Mouse (Mus musculus) forebrain, embryonic 12.5 days (tissue): Measurements from ENCODE around the gene Mrpl4. TPM values are rescaled to one million over a fixed set of nuclear protein-coding genes. Genes with fewer than 3 reads are reported as not detected.
"Not testable (repeated sequence)": the region's sequence is repeated elsewhere in the genome, so short reads cannot be mapped to it uniquely, and the experiment has no call there.

Experiments
- ATAC-seq: fragments of 200-750 bp; cut with Nextera tagmentation; 2 replicates; pipeline ENCODE4 v1.8.0; 2017; ENCODE audit warnings: moderate TSS enrichment; ENCODE audit not compliant: low FRiP score
- H3K27ac ChIP-seq: fragments of 300-500 bp; sonication (generic); 2 replicates; pipeline ENCODE4 v1.5.1; 2016; ENCODE audit warnings: mild to moderate bottlenecking
- H3K27me3 ChIP-seq: fragments of 300-500 bp; sonication (generic); 2 replicates; pipeline ENCODE4 v1.6.1; 2016; ENCODE audit warnings: mild to moderate bottlenecking
- H3K36me3 ChIP-seq: fragments of 300-500 bp; sonication (generic); replicated peaks from 2 replicates; pipeline ENCODE4 v1.6.1; 2016; ENCODE audit warnings: mild to moderate bottlenecking
- H3K4me1 ChIP-seq: fragments of 300-500 bp; sonication (generic); 2 replicates; pipeline ENCODE4 v1.6.1; 2016
- H3K4me2 ChIP-seq: fragments of 300-500 bp; sonication (generic); 2 replicates; pipeline ENCODE4 v1.6.1; 2016; ENCODE audit warnings: mild to moderate bottlenecking, moderate library complexity
- H3K4me3 ChIP-seq: fragments of 300-500 bp; sonication (generic); replicated peaks from 2 replicates; pipeline ENCODE4 v1.5.1; 2016; ENCODE audit warnings: mild to moderate bottlenecking
- H3K9ac ChIP-seq: fragments of 300-500 bp; sonication (generic); 2 replicates; pipeline ENCODE4 v1.6.1; 2016; ENCODE audit warnings: mild to moderate bottlenecking
- H3K9me3 ChIP-seq: fragments of 300-500 bp; sonication (generic); 2 replicates; pipeline ENCODE4 v1.6.1; 2016
- WGBS: fragments of 180-500 bp; shearing (Covaris S2); methylation state at CpG from one replicate; pipeline ENCODE4 v1.1.7; 2016; 5-methylcytosine and 5-hydroxymethylcytosine counted together
- polyA plus RNA-seq: library from polyadenylated mRNA; unstranded; fragments of >200 nt; fragmentation: Nextera tagmentation; extraction: Ambion mirVana; gene quantifications from 2 replicates; pipeline ENCODE4 v1.2.1, GENCODE M21; 2016

Mrpl4 gene
- polyA plus RNA-seq, 1 experiment from 2014 or later: 110 TPM

DNA sequence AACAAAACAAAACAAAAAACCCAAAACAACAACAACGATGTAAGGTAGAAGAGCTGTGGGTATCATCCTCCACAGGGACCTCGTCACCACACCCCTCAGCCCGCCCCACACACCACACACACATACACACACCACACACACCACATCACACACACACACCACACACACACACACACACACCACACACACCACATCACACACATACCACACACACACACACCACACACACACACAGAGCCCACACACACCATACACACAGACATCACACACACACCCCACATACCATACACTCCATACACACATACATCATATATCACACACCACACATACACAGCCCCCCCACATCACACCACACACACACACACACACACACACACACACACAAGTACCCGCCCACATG is 11.0 kb upstream of the Mrpl4 start:
- Histone ChIP-seq H3K4me2 (no peak overlapping the region), H3K4me1 (peaks cover 6% of the 10 kb centered on the region), H3K9ac (no peak overlapping the region), H3K27me3 (peaks cover 26% of the 10 kb centered on the region), H3K27ac (no peak overlapping the region), H3K36me3 (no peaks in the 10 kb centered on the region), H3K9me3 (no peaks in the 10 kb centered on the region), H3K4me3 (no peak overlapping the region)
- ATAC-seq: no peak
- 82% methylated on average over 4 of the region's 4 CpGs for WGBS

DNA sequence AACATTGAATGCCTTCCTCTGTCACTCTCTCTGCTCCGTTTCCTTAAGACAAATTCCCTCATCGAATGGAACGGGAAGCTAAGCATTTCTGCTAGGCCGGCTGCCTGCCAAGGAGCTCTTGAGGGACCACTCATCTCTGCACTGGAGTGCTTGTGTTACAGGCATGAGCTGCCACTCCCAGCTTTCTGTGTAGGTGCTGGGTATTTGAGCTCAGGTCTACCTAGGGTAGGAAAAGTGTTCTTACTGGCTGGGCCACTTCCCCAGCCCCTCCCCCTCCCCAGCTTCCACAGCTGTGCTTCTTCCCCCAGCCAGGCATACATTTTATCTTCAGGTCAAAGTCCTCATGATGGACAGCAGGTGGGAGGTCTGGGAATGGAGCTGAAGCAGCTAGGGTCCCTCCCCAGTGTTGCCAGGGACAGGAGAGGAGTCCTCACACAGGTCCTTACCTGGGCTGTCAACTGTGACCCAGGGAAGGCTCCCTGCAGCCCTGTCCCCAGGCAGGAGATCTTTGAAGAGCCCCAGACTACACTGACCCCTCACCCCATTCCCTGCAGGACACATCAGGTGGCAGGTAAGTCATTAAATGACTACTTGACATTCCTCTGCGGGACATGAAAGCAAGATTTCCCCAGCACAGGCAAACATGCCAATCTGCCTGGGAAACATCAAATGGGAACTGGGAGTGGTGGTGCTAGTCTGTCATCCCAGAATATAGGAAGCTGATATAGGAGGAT is 9.2 kb upstream of the Mrpl4 start:
- H3K4me3 ChIP-seq: no peak overlapping the region
- H3K9ac ChIP-seq: no peak overlapping the region
- H3K36me3 ChIP-seq: no peaks in the 10 kb centered on the region
- no peak overlapping the region for H3K4me2 ChIP-seq
- H3K27ac ChIP-seq: no peak overlapping the region
- peaks cover 6% of the 10 kb centered on the region for H3K4me1 ChIP-seq
- no peaks in the 10 kb centered on the region for H3K9me3 ChIP-seq
- WGBS: 69% methylated on average over 5 of the region's 5 CpGs
- H3K27me3 ChIP-seq: peaks cover 17% of the 10 kb centered on the region
- no peak for ATAC-seq

DNA sequence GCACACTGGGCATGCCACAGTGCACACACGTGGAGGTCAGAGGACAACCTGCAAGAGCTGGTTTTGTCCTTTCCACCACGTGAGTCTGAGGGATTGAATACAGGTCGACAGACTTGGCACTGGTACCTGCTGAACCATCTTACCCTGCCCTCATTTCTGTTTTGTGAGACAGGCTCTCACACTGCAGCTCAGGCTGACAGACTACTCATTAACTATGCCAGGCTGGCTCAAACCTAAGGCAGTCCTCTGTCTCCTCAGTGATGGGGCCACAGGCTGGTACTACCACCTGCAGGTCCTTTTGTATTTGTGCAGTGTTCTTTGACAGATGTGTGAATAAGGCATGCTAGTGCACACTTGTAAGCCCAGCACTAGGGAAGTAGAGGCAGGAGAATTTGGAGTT is 7.5 kb upstream of the Mrpl4 start:
- H3K36me3 ChIP-seq: no peaks in the 10 kb centered on the region
- no peak for ATAC-seq
- H3K4me3 ChIP-seq: no peak overlapping the region
- H3K4me1 ChIP-seq: peaks cover 6% of the 10 kb centered on the region
- H3K9me3 ChIP-seq: no peaks in the 10 kb centered on the region
- 71% methylated on average over 3 of the region's 3 CpGs for WGBS
- H3K27me3 ChIP-seq: peaks cover 8% of the 10 kb centered on the region; the same call in 1 of the 2 replicates
- no peak overlapping the region for H3K27ac ChIP-seq
- no peak overlapping the region for H3K4me2 ChIP-seq
- H3K9ac ChIP-seq: no peak overlapping the region

DNA sequence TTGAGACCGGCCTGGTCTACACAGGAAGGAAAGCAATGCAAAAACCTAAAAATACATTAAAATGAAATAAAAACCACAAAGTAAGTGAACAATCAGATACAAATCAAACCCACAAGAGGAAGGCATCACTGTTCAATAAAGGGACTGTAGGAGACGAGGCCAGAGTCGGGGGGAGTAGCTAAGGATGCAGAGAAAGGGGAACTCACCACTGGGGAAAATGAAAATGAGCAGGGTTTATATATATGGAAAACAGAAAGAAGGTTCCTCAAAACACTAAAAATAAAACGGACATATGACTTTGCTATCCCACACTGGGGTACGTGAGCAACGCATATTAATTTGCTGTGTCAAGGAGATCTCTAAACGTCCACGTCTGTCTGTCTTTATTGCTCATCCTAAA is 5.5 kb upstream of the Mrpl4 start:
- Histone ChIP-seq H3K4me1 (no peaks in the 10 kb centered on the region), H3K36me3 (no peaks in the 10 kb centered on the region), H3K27ac (no peak overlapping the region), H3K27me3 (no peaks in the 10 kb centered on the region), H3K4me3 (no peak overlapping the region), H3K4me2 (no peak overlapping the region), H3K9ac (no peak overlapping the region), H3K9me3 (no peaks in the 10 kb centered on the region)
- 90% methylated on average over 8 of the region's 8 CpGs for WGBS
- no peak for ATAC-seq

- not testable (repeated sequence) for H3K9ac ChIP-seq, H3K36me3 ChIP-seq, H3K27ac ChIP-seq, H3K4me2 ChIP-seq, H3K4me1 ChIP-seq, H3K27me3 ChIP-seq, ATAC-seq, H3K9me3 ChIP-seq, H3K4me3 ChIP-seq
- 80% methylated on average over 1 of the region's 1 CpGs for WGBS
Observed at GRCm38 (mm10) chr9:20998337-20998736, 4.2 kb upstream of the Mrpl4 start.

GRCm38 (mm10) chr9:21000811-21001210 is 1.7 kb upstream of the Mrpl4 start:
- Histone ChIP-seq H3K9ac (no peak overlapping the region), H3K4me2 (no peak overlapping the region), H3K9me3 (no peaks in the 10 kb centered on the region), H3K4me1 (peaks cover 12% of the 10 kb centered on the region), H3K27me3 (no peaks in the 10 kb centered on the region), H3K36me3 (peaks cover 13% of the 10 kb centered on the region), H3K4me3 (no peak overlapping the region), H3K27ac (no peak overlapping the region)
- no peak for ATAC-seq

- peaks cover 21% of the 10 kb centered on the region for H3K36me3 ChIP-seq
- H3K4me3 ChIP-seq: no peak overlapping the region
- ATAC-seq: no peak
- WGBS: 74% methylated on average over 6 of the region's 6 CpGs
- peaks cover 12% of the 10 kb centered on the region for H3K4me1 ChIP-seq
- H3K4me2 ChIP-seq: no peak overlapping the region; the same call in 1 of the 2 replicates
- no peaks in the 10 kb centered on the region for H3K27me3 ChIP-seq
- no peaks in the 10 kb centered on the region for H3K9me3 ChIP-seq
- H3K27ac ChIP-seq: no peak overlapping the region
- H3K9ac ChIP-seq: no peak overlapping the region
Observed at GRCm38 (mm10) chr9:21001651-21002200, 812 bp upstream of the Mrpl4 start.

DNA sequence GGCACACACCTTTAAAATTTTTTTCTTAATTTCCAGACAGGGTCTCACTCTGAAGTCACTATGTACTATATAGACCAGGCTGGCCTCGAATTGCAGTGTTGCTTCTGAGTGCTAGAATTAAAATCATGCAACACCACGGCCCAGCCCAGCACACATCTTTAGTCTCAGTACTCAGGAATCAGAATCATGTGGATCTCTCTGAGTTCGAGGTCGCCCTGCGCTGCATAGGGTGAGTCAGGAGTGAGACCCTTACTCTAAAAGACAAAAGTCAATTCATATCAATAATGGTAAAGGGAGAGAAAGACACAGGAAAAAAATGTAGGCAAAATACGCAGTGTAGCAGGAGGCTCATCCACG is 290 bp upstream of the Mrpl4 start:
- Histone ChIP-seq H3K9ac (peak overlapping the region; percentile 76), H3K9me3 (no peaks in the 10 kb centered on the region), H3K27me3 (no peaks in the 10 kb centered on the region), H3K4me1 (peaks cover 12% of the 10 kb centered on the region), H3K4me2 (peak overlapping the region; percentile 83), H3K4me3 (peak overlapping the region; percentile 84), H3K36me3 (peaks cover 26% of the 10 kb centered on the region), H3K27ac (0 out of 2 replicates have a peak overlapping the region, but pooled peaks have one; percentile 68)
- ATAC-seq: peak; percentile 62; the same call in 1 of the 2 replicates
- 13% methylated on average over 7 of the region's 7 CpGs for whole genome bisulfite sequencing

DNA sequence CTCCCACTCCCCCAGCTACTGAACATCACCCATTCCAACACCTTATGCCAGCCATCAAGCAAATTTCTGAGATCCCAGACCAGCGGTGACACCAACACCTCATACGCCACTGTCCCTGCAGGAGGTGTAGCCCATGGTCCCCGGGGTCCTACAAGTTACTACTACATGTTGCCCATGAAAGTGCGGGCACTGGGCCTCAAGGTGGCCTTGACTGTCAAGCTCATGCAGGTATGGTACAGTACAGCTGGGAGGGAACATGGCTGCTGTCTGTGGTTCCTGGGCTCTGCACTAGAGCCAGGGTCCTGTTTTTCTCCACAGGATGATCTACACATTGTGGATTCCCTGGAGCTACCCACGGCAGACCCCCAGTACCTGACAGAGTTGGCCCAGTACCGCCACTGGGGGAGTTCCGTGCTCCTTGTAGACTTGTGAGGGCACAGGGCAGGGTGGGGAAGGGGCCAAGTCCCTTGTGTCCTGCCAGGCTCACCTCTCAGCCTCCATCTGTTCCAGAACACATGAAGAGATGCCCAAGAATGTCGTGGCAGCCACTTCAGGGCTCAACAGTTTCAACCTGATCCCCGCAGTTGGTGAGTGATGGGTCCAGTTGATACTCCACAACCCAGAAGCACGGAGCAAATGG is 4.9 kb downstream of the Mrpl4 start:
- peaks cover 8% of the 10 kb centered on the region for H3K4me1 ChIP-seq
- no peak for ATAC-seq
- no peak overlapping the region for H3K27ac ChIP-seq
- no peak overlapping the region for H3K4me2 ChIP-seq
- peaks cover 48% of the 10 kb centered on the region for H3K36me3 ChIP-seq
- H3K27me3 ChIP-seq: peaks cover 11% of the 10 kb centered on the region
- no peak overlapping the region for H3K9ac ChIP-seq
- no peaks in the 10 kb centered on the region for H3K9me3 ChIP-seq
- no peak overlapping the region for H3K4me3 ChIP-seq
- 97% methylated on average over 10 of the region's 10 CpGs for WGBS

- H3K36me3 ChIP-seq: peaks cover 48% of the 10 kb centered on the region
- WGBS: 80% methylated on average over 7 of the region's 7 CpGs
- no peaks in the 10 kb centered on the region for H3K9me3 ChIP-seq
- no peak overlapping the region for H3K4me3 ChIP-seq
- H3K27ac ChIP-seq: no peak overlapping the region
- peaks cover 16% of the 10 kb centered on the region for H3K27me3 ChIP-seq
- no peak overlapping the region for H3K4me2 ChIP-seq
- H3K9ac ChIP-seq: no peak overlapping the region
- H3K4me1 ChIP-seq: peaks cover 7% of the 10 kb centered on the region
- no peak for ATAC-seq
Observed at GRCm38 (mm10) chr9:21008007-21008406, 5.5 kb downstream of the Mrpl4 start.

DNA sequence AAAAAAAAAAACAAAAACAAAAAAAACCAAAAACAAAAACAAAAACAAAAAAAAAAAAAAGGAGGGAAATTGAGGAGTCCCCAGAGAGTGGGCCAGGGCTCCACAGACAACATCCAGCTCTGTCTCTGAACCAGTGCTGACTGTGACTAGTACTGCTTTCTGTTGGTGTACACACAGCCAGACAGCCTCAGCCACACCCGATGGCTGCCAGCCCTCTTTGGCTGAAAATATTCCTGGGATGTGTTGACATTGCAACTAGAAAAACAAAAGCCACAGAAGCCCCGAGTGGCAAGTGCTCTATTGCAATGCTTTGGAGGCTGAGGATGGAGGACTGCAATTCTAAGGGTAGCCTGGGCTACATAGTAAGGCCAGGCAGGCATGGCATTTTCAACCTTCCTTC is 7.8 kb downstream of the Mrpl4 start:
- H3K9ac ChIP-seq: no peak overlapping the region
- H3K36me3 ChIP-seq: peaks cover 39% of the 10 kb centered on the region
- 72% methylated on average over 2 of the region's 2 CpGs for WGBS
- H3K27ac ChIP-seq: no peak overlapping the region
- peaks cover 6% of the 10 kb centered on the region; the same call in 1 of the 2 replicates for H3K4me1 ChIP-seq
- H3K4me2 ChIP-seq: no peak overlapping the region
- no peaks in the 10 kb centered on the region for H3K9me3 ChIP-seq
- no peak for ATAC-seq
- H3K4me3 ChIP-seq: no peak overlapping the region
- peaks cover 37% of the 10 kb centered on the region for H3K27me3 ChIP-seq

DNA sequence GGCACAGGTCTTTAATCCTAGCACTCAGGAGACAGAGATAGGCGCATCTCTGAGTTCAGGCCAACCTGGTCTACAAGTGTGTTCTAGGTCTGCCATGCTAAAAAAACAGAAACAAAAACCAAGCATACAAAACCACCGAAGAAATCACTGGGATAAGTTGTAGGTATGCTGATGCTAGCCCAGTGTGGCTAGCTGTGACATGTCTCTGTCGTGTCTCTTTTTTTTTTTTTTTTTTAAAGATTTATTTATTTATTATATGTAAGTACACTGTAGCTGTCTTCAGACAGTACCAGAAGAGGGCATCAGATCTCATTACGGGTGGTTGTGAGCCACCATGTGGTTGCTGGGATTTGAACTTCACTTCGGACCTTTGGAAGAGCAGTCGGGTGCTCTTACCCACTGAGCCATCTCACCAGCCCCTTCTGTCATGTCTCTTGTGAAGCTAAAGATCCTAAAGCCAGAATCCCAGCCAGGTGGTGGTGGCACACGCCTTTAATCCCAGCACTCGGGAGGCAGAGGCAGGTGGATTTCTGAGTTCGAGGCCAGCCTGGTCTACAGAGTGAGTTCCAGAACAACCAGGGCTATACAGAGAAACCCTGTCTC is 8.5 kb downstream of the Mrpl4 start:
- ATAC-seq, H3K27ac ChIP-seq, H3K9me3 ChIP-seq, H3K4me2 ChIP-seq, H3K4me3 ChIP-seq, H3K9ac ChIP-seq: not testable (repeated sequence)
- Histone ChIP-seq H3K4me1 (peaks cover 12% of the 10 kb centered on the region), H3K27me3 (peaks cover 44% of the 10 kb centered on the region), H3K36me3 (peaks cover 32% of the 10 kb centered on the region)
- WGBS: 65% methylated on average over 9 of the region's 9 CpGs
